Mouse (Mus musculus) hindbrain, embryonic 12.5 days (tissue): ENCODE measurements around the gene 1190005I06Rik. TPM values are rescaled to one million over a fixed set of nuclear protein-coding genes. Genes with fewer than 3 reads are reported as not detected.

Experiments
- ATAC-seq: fragments of 200-750 bp; cut with Nextera tagmentation; 2 replicates; pipeline ENCODE4 v1.8.0; 2017; ENCODE audit warnings: moderate TSS enrichment; ENCODE audit not compliant: low FRiP score
- H3K27ac ChIP-seq: fragments of 300-500 bp; sonication (generic); 2 replicates; pipeline ENCODE4 v1.5.1; 2016; ENCODE audit warnings: mild to moderate bottlenecking
- H3K27me3 ChIP-seq: fragments of 300-500 bp; sonication (generic); 2 replicates; pipeline ENCODE4 v1.6.1; 2016; ENCODE audit warnings: mild to moderate bottlenecking
- H3K36me3 ChIP-seq: fragments of 300-500 bp; sonication (generic); 2 replicates; pipeline ENCODE4 v1.6.1; 2016; ENCODE audit warnings: mild to moderate bottlenecking
- H3K4me1 ChIP-seq: fragments of 300-500 bp; sonication (generic); 2 replicates; pipeline ENCODE4 v1.6.1; 2016
- H3K4me2 ChIP-seq: fragments of 300-500 bp; sonication (generic); replicated peaks from 2 replicates; pipeline ENCODE4 v1.6.1; 2016; ENCODE audit warnings: mild to moderate bottlenecking
- H3K4me3 ChIP-seq: fragments of 300-500 bp; sonication (generic); 2 replicates; pipeline ENCODE4 v1.5.1; 2016; ENCODE audit warnings: mild to moderate bottlenecking
- H3K9ac ChIP-seq: fragments of 300-500 bp; sonication (generic); 2 replicates; pipeline ENCODE4 v1.6.1; 2016; ENCODE audit warnings: mild to moderate bottlenecking, moderate library complexity
- H3K9me3 ChIP-seq: fragments of 300-500 bp; sonication (generic); replicated peaks from 2 replicates; pipeline ENCODE4 v1.6.1; 2016; ENCODE audit warnings: mild to moderate bottlenecking
- WGBS: fragments of 180-500 bp; shearing (Covaris S2); methylation state at CpG from one replicate; pipeline ENCODE4 v1.1.7; 2016; 5-methylcytosine and 5-hydroxymethylcytosine counted together
- polyA plus RNA-seq: library from polyadenylated mRNA; unstranded; fragments of >200 nt; fragmentation: Nextera tagmentation; extraction: Ambion mirVana; gene quantifications from 2 replicates; pipeline ENCODE4 v1.2.1, GENCODE M21; 2016

1190005I06Rik gene
- polyA plus RNA-seq, 1 experiment from 2014 or later: 6.9 TPM

DNA sequence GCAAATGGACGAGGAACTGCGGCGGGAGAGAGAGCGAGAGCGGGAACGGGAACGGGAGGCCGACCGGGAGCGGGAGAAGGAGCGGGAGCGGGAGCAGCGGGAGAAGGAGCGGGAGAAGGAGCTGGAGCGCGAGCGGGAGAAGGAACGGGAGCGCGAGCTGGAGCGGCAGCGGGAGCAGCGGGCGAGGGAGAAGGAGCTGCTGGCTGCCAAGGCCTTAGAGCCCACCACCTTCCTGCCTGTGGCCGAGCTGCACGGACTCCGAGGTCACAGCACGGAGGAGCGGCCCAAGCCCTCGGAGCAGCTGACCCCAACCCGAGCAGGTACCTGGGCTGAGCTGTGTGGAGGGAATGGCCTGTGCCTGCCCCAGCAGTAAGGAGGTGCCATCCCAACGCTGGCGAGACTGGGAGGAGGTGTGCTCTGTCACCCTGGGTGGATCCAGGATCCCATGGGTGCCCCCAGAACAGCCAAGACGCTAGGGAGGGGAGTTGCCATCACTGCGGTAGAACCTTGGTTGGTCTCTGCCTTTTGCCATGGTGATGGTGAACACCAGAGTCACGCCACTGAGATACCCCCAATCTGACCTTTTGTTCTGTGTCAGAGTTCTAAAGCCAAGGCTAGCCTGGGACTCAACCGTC, 79.2 kb downstream of the 1190005I06Rik start:
- H3K36me3 ChIP-seq: peaks cover 68% of the 10 kb centered on the region
- ATAC-seq: no peak
- no peak overlapping the region for H3K4me2 ChIP-seq
- no peak overlapping the region for H3K4me3 ChIP-seq
- WGBS: 95% methylated on average over 37 of the region's 37 CpGs
- H3K9ac ChIP-seq: no peak overlapping the region
- H3K9me3 ChIP-seq: no peaks in the 10 kb centered on the region
- peaks cover 45% of the 10 kb centered on the region for H3K4me1 ChIP-seq
- 0 out of 2 replicates have a peak overlapping the region, but pooled peaks have one; percentile 42 for H3K27ac ChIP-seq
- H3K27me3 ChIP-seq: no peaks in the 10 kb centered on the region

DNA sequence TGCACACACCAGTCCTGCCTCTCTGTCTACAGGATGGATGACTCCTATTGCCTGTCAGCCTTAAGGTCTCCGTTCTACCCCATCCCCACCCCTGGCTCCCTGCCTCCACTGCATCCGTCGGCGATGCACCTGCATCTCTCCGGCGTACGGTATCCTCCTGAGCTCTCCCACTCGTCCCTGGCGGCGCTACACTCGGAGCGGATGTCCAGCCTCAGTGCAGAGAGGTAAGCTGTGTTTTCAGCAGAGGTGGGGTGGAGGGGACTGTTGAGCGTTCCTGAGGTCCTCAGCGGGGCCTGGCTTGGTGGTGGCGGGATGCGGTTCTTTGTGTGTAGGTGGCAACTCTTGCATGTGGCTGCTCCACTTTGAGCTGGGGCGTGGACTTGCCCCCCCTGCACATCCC, 79.7 kb downstream of the 1190005I06Rik start:
- Histone ChIP-seq H3K4me2 (no peak overlapping the region), H3K4me1 (peaks cover 50% of the 10 kb centered on the region), H3K4me3 (no peak overlapping the region), H3K27me3 (no peaks in the 10 kb centered on the region), H3K9me3 (no peaks in the 10 kb centered on the region), H3K36me3 (peaks cover 62% of the 10 kb centered on the region), H3K9ac (no peak overlapping the region), H3K27ac (0 out of 2 replicates have a peak overlapping the region, but pooled peaks have one; percentile 17)
- ATAC-seq: no peak
- 92% methylated on average over 17 of the region's 17 CpGs for WGBS

DNA sequence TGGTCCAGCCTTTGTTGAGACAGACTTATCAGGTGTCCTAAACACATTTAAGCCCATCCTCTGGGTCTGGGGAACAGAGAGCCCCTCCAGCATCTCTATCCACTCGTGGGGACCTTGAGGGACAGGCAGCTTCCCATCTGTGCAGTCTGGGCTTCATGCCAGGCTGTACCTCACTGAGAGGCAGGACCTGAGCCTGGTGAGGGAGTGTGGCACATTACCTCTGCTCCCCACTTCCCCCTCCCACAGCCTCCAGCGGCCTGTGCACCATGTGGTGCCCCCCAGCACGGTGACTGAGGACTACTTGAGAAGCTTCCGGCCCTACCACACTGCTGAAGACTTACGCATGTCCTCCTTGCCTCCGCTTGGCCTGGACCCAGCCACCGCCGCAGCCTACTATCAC, 80.8 kb downstream of the 1190005I06Rik start:
- Histone ChIP-seq H3K4me1 (peaks cover 60% of the 10 kb centered on the region), H3K36me3 (peaks cover 52% of the 10 kb centered on the region), H3K4me2 (no peak overlapping the region), H3K27me3 (no peaks in the 10 kb centered on the region), H3K9me3 (no peaks in the 10 kb centered on the region), H3K27ac (peak overlapping the region; percentile 23; the same call in 1 of the 2 replicates), H3K9ac (no peak overlapping the region), H3K4me3 (no peak overlapping the region)
- 85% methylated on average over 8 of the region's 8 CpGs for WGBS
- ATAC-seq: no peak

DNA sequence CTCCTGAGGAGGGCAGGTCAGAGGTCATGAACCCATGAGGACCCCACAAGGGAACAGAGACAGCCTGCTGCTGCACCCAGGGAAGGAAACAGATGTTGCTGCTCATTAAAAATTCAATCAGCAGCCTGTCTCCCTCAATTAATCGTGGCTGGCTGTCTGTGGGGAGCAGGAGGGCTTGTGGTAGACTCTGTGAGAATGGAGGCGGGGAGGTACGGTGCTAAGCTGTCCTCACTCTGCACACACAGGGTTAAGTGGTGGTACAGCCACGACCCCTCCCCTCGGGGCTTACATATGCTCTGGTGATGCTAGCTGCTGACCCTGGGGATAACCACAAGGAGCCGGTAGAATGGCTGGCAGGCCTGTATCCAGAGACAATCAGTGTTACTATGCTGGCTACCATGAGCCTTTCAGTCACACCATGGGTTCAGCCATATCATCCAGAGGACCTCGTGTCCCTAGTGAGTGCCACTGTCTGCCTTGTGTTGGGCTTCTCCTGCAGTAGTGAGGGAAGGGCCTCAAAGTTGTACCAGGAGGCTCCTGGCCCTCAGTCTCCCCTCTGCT, 82.2 kb downstream of the 1190005I06Rik start:
- peak; percentile 36 for ATAC-seq
- WGBS: 9% methylated on average over 7 of the region's 7 CpGs
- Histone ChIP-seq H3K27ac (peak overlapping the region; percentile 82), H3K9ac (0 out of 2 replicates have a peak overlapping the region, but pooled peaks have one; percentile 19), H3K4me2 (no peak overlapping the region), H3K27me3 (no peaks in the 10 kb centered on the region), H3K4me3 (no peak overlapping the region), H3K4me1 (peaks cover 69% of the 10 kb centered on the region), H3K9me3 (no peaks in the 10 kb centered on the region), H3K36me3 (peaks cover 39% of the 10 kb centered on the region)

DNA sequence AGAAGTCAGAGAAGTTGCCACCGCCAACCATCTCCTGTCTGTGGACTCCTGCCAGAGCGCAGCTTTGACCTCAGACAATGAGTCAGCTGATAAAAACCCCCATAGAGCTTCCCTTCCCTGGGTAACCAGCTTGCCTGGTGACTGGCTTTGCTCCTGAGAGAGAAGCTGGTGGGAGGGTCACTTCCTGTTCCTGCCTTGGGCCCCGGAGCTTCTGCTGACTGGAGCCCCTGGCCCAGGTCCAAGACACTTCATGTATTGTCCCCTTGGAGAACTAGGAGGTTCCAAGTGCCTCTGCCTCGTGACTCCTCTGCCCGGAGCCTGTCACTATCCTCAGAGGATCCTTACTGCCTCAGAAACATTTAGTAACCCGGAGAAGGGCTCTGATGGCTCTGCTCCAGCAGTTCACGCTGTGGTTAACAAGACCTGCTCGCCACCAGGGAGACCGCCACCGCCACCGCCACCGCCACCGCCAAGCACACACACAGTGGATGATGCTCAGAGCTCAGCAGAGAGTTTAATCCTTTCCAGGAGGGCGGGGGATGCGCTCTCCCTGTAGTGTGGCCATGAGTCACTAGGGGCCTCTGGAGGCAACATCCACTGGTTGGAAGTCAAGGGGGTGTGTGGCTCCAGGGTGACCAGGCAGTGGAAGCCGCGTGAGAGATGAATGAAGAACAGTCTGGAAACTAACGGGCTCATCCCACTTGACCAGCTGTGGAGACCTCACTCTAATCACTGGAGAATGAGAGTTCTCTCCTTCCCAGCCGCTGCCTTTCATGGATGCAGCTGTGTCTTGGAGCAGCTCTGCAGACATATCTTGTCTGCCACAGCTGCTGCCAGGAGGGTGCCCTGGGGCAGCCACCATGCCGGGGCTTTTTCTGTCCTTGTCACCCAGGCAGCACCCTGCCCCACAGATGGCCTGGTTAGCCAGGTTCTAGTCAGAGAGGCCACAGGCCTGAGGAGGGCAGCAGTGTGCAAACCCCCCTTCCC, 83.3 kb downstream of the 1190005I06Rik start:
- Histone ChIP-seq H3K4me2 (peak overlapping the region; percentile 26), H3K4me1 (peaks cover 75% of the 10 kb centered on the region), H3K9me3 (no peaks in the 10 kb centered on the region), H3K27ac (peak overlapping the region; percentile 87), H3K27me3 (no peaks in the 10 kb centered on the region), H3K4me3 (no peak overlapping the region), H3K9ac (0 out of 2 replicates have a peak overlapping the region, but pooled peaks have one; percentile 15), H3K36me3 (peaks cover 30% of the 10 kb centered on the region)
- 26% methylated on average over 20 of the region's 20 CpGs for WGBS
- ATAC-seq: peak; percentile 20

DNA sequence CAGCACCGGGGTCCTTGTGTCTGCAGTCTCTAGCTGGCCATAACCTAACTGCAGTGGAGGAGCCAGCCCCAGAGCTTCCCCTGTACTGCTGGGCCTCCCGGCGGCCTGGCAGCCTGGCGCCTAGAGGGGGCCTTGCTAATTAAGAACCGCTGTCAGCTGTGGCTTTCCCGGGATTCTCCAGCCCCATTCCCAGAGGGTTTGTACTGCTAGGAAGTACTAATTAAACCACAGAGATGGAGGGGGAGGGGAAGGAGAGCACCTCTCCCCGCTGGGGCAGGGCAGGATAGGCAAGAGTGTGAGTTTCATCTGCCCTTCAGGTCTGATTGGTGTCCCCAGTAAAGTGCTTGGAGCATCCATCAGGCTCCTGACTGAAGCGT, 84.1 kb downstream of the 1190005I06Rik start:
- Histone ChIP-seq H3K27ac (peak overlapping the region; percentile 87), H3K36me3 (peaks cover 29% of the 10 kb centered on the region), H3K4me1 (peaks cover 83% of the 10 kb centered on the region), H3K27me3 (no peaks in the 10 kb centered on the region), H3K4me3 (no peak overlapping the region), H3K9me3 (no peaks in the 10 kb centered on the region), H3K4me2 (peak overlapping the region; percentile 26), H3K9ac (0 out of 2 replicates have a peak overlapping the region, but pooled peaks have one; percentile 15)
- WGBS: 14% methylated on average over 8 of the region's 8 CpGs
- peak; percentile 39 for ATAC-seq

DNA sequence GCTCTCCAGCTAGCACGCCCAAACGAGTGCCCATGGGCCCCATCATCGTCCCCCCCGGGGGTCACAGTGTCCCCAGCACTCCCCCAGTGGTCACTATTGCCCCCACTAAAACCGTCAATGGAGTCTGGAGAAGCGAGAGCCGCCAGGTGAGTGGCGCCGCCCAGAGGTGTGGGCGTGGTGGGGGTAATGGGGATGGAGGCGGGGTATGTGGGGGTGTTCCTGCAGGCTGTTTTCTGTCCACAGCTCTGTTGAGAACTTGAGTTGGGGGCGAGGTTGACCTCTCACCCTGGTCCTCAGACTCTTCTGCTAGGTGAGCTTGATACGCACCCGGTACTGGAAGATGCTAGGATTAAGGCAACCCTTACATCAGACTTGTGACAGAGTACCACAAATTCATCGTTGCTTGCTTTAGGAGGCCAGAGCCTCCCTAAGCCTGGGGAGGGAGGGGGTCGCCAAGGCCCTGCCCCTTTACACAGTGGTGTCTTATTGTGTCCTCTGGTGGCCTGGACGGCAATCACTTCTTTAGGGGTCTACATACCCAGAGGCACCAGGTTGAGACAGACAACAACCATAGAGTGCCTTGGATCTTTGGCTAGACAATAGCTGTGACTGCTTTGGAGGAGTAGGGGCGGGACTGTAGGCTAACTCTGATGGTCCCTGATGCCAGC, 84.6 kb downstream of the 1190005I06Rik start:
- peak overlapping the region; percentile 87 for H3K27ac ChIP-seq
- peaks cover 24% of the 10 kb centered on the region for H3K36me3 ChIP-seq
- H3K4me1 ChIP-seq: peaks cover 89% of the 10 kb centered on the region
- no peak overlapping the region; the same call in 1 of the 2 replicates for H3K9ac ChIP-seq
- H3K27me3 ChIP-seq: no peaks in the 10 kb centered on the region
- no peak for ATAC-seq
- 79% methylated on average over 18 of the region's 18 CpGs for WGBS
- H3K9me3 ChIP-seq: no peaks in the 10 kb centered on the region
- H3K4me3 ChIP-seq: no peak overlapping the region
- H3K4me2 ChIP-seq: 0 out of 2 replicates have a peak overlapping the region, but pooled peaks have one; percentile 26

DNA sequence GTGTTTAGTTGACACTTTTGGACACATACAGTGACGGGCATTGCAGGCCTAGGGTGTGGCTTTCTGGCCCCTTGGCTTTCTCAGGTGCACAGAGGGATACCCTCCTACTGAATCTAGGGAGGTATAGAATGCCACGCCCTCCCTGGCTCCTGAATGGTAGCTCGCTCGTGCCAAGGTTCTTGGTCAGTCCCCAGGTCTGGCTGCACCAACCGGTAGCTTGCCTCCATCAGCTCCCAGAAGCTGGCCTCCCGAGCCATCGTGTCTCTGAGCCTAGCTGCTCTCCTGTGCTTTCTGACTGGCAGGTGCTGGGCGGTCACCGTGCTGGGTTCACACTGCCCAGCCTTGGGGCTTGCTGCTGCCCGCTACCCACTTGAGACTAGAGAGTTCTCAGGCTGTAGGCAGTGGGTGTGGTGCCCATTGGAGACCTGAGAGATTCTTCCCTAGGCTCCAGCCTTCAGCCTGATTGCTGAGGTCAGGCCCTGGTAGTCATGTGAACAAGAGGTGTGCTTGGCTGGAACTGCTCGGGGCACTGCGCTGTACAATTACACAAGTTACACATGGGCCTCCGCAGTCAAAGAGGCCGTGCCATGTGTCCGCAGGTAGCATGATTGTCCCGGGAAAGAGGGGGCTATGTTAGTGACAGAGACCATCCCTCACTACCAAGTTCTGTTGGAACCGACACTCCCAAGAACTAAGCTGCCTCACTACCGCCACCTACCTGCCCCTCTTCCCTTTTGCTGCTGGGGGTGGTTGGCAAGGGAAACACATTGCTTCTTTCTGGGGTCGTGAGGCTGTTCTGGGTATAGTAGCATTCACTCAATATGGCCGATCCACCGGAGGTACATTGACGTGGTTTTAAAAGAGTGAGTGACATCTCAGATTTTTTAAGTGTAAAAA, 85.6 kb downstream of the 1190005I06Rik start:
- Histone ChIP-seq H3K27ac (peak overlapping the region; percentile 87), H3K4me1 (peaks cover 99% of the 10 kb centered on the region), H3K9ac (no peak overlapping the region), H3K4me2 (no peak overlapping the region), H3K9me3 (no peaks in the 10 kb centered on the region), H3K27me3 (no peaks in the 10 kb centered on the region), H3K36me3 (peaks cover 13% of the 10 kb centered on the region), H3K4me3 (no peak overlapping the region)
- 80% methylated on average over 22 of the region's 22 CpGs for WGBS
- ATAC-seq: no peak

DNA sequence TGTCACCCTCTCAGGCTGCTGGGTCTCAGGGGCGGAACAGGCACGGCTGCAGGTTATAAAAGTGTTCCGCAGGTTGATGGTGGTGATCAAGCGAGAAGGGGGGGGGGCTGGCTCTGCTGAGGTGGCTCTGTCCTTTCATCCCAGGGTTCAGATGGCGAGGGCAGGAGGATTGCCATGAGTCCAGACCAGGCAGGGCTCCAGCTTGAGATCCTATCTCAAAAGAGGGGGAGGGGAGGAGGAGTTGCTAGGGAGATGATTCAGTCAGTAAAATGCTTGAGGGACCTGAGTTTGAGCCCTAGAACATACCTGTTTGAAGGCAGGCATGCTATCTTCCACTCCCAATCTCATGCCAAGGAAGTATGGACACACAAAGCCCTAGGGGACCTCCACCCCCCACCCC, 86.9 kb downstream of the 1190005I06Rik start:
- H3K4me3 ChIP-seq: no peak overlapping the region
- peak overlapping the region; percentile 78; the same call in 1 of the 2 replicates for H3K27ac ChIP-seq
- WGBS: 78% methylated on average over 5 of the region's 5 CpGs
- H3K9ac ChIP-seq: no peak overlapping the region
- no peak overlapping the region for H3K4me2 ChIP-seq
- H3K4me1 ChIP-seq: peaks cover 99% of the 10 kb centered on the region
- peaks cover 7% of the 10 kb centered on the region; the same call in 1 of the 2 replicates for H3K36me3 ChIP-seq
- H3K9me3 ChIP-seq: no peaks in the 10 kb centered on the region
- H3K27me3 ChIP-seq: no peaks in the 10 kb centered on the region
- no peak for ATAC-seq

DNA sequence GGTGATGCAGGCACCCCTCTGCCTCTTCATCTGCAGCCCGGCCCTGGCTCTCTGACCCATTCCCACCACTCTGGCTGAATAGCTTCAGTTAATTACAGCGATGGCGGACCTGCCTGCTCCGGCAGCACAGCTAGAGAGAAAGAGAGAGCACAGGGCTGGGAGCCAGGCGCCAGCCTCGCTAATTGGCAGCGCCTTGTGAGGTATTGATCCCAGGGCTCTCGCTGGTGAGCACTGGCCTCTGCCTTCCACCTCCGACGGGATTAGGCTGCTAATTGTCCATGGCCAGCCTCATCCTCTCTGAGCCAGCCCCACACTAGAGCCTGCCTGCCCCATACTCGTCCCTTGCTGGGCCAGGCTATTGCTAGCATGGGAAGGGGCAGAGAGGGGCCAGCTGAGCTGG, 87.8 kb downstream of the 1190005I06Rik start:
- H3K36me3 ChIP-seq: peaks cover 11% of the 10 kb centered on the region; the same call in 1 of the 2 replicates
- WGBS: 24% methylated on average over 11 of the region's 11 CpGs
- ATAC-seq: peak; percentile 11; the same call in 1 of the 2 replicates
- H3K9ac ChIP-seq: peak overlapping the region; percentile 35
- H3K4me2 ChIP-seq: 0 out of 2 replicates have a peak overlapping the region, but pooled peaks have one; percentile 9
- H3K4me3 ChIP-seq: no peak overlapping the region
- H3K27me3 ChIP-seq: no peaks in the 10 kb centered on the region
- peaks cover 100% of the 10 kb centered on the region for H3K4me1 ChIP-seq
- peak overlapping the region; percentile 78 for H3K27ac ChIP-seq
- no peaks in the 10 kb centered on the region for H3K9me3 ChIP-seq
